Comparison of ENCODE assay signal across 7 mouse cellular contexts in genomic region chr16:97462481-97463181, GRCm38 (mm10). TPM values are rescaled to one million over a fixed set of nuclear protein-coding genes. Genes with fewer than 3 reads are reported as not detected.
DNase-seq lines count a peak whose midpoint lies in the region; ATAC-seq and TF ChIP-seq lines count a peak whose summit lies in the region.

Mx1 (minus strand) TSS chr16:97462907.

- ATAC-seq in midbrain, embryonic 11.5 days (ENCODE audit: low FRiP score) = peak; percentile 48; the same call in 1 of the 2 replicates
- ATAC-seq in midbrain, postnatal 0 days (ENCODE audit: low FRiP score) = no peak
- ATAC-seq in liver, embryonic 11.5 days (replicated peaks; ENCODE audit: low FRiP score) = 0 out of 2 replicates have a peak, but pooled peaks have one; percentile 26
- ATAC-seq in stomach, embryonic 16.5 days (ENCODE audit: insufficient read depth, low FRiP score) = peak; percentile 64; the same call in 1 of the 2 replicates

- H3K9me3 ChIP-seq in midbrain, embryonic 11.5 days (ENCODE audit: control insufficient read depth, low read length) = no peaks in the 10 kb centered on the region
- no peaks in the 10 kb centered on the region for H3K9me3 ChIP-seq in midbrain, postnatal 0 days (ENCODE audit: low read length)
- no peaks in the 10 kb centered on the region for H3K9me3 ChIP-seq in liver, embryonic 11.5 days (ENCODE audit: control insufficient read depth, low read length)
- H3K9me3 ChIP-seq in stomach, embryonic 16.5 days (replicated peaks; ENCODE audit: control insufficient read depth, low read length) = no peaks in the 10 kb centered on the region

- H3K4me1 ChIP-seq in midbrain, embryonic 11.5 days (ENCODE audit: control insufficient read depth, insufficient read depth, low read length) = no peaks in the 10 kb centered on the region
- H3K4me1 ChIP-seq in midbrain, postnatal 0 days (ENCODE audit: insufficient read depth, low read length) = no peaks in the 10 kb centered on the region
- no peaks in the 10 kb centered on the region for H3K4me1 ChIP-seq in liver, embryonic 11.5 days (replicated peaks; ENCODE audit: control insufficient read depth, insufficient read depth, low read length)
- H3K4me1 ChIP-seq in stomach, embryonic 16.5 days (ENCODE audit: control insufficient read depth, insufficient read depth, low read length) = peaks cover 3% of the 10 kb centered on the region; the same call in 1 of the 2 replicates

- peak; percentile 84 for DNase-seq in midbrain, embryonic 11.5 days (ENCODE audit: low spot score, missing footprints)
- DNase-seq in midbrain, postnatal 0 days (ENCODE audit: low spot score) = no peak
- DNase-seq in embryo, embryonic 10.5 days (ENCODE audit: low spot score) = peak; percentile 24
- DNase-seq in liver, embryonic 11.5 days (ENCODE audit: low spot score) = no peak
- no peak for DNase-seq in adrenal gland, adult 8-10 months
- DNase-seq in cerebellum, postnatal 36 days = no peak

- H3K36me3 ChIP-seq in midbrain, embryonic 11.5 days (ENCODE audit: control insufficient read depth, insufficient read depth, low read length) = no peaks in the 10 kb centered on the region
- H3K36me3 ChIP-seq in midbrain, postnatal 0 days (ENCODE audit: insufficient read depth, low read length) = no peaks in the 10 kb centered on the region
- no peaks in the 10 kb centered on the region for H3K36me3 ChIP-seq in liver, embryonic 11.5 days (ENCODE audit: control insufficient read depth, insufficient read depth, low read length)
- H3K36me3 ChIP-seq in stomach, embryonic 16.5 days (ENCODE audit: control insufficient read depth, insufficient read depth, low read length) = no peaks in the 10 kb centered on the region

- no peak within 1 kb of the TSS for H3K9ac ChIP-seq in midbrain, embryonic 11.5 days (ENCODE audit: low read length)
- no peak within 1 kb of the TSS for H3K9ac ChIP-seq in midbrain, postnatal 0 days (replicated peaks; ENCODE audit: low read length, poor library complexity, severe bottlenecking)
- no peak within 1 kb of the TSS for H3K9ac ChIP-seq in liver, embryonic 11.5 days (ENCODE audit: low read depth, low read length)
- 0 out of 2 replicates have a peak within 1 kb of the TSS, but pooled peaks have one; percentile 31 for H3K9ac ChIP-seq in stomach, embryonic 16.5 days (ENCODE audit: low read length)

- no peak within 1 kb of the TSS for H3K27ac ChIP-seq in midbrain, embryonic 11.5 days (ENCODE audit: low read depth, low read length)
- no peak within 1 kb of the TSS for H3K27ac ChIP-seq in midbrain, postnatal 0 days (ENCODE audit: low read depth, low read length)
- no peak within 1 kb of the TSS for H3K27ac ChIP-seq in liver, embryonic 11.5 days (ENCODE audit: low read depth, low read length)
- H3K27ac ChIP-seq in stomach, embryonic 16.5 days (ENCODE audit: low read length) = no peak within 1 kb of the TSS; the same call in 1 of the 2 replicates

- no peak for TF ChIP-seq CTCF in midbrain, postnatal 0 days (IDR thresholded peaks at IDR 0.05)

- H3K4me2 ChIP-seq in midbrain, embryonic 11.5 days = no peak within 1 kb of the TSS
- H3K4me2 ChIP-seq in midbrain, postnatal 0 days (ENCODE audit: low read depth, low read length, poor library complexity, severe bottlenecking) = no peak within 1 kb of the TSS
- H3K4me2 ChIP-seq in liver, embryonic 11.5 days = no peak within 1 kb of the TSS
- H3K4me2 ChIP-seq in stomach, embryonic 16.5 days (ENCODE audit: low read depth, low read length) = no peak within 1 kb of the TSS

- H3K4me3 ChIP-seq in midbrain, embryonic 11.5 days (ENCODE audit: low read depth, low read length) = no peak within 1 kb of the TSS
- no peak within 1 kb of the TSS for H3K4me3 ChIP-seq in midbrain, postnatal 0 days (ENCODE audit: low read depth, low read length)
- H3K4me3 ChIP-seq in liver, embryonic 11.5 days (ENCODE audit: low read depth, low read length) = no peak within 1 kb of the TSS
- H3K4me3 ChIP-seq in stomach, embryonic 16.5 days (replicated peaks; ENCODE audit: low read length) = no peak within 1 kb of the TSS

- H3K27me3 ChIP-seq in midbrain, embryonic 11.5 days (ENCODE audit: control insufficient read depth, insufficient read depth, low read length) = no peaks in the 10 kb centered on the region
- no peaks in the 10 kb centered on the region for H3K27me3 ChIP-seq in midbrain, postnatal 0 days (ENCODE audit: insufficient read depth, low read length)
- H3K27me3 ChIP-seq in liver, embryonic 11.5 days (replicated peaks; ENCODE audit: control insufficient read depth, insufficient read depth, low read length) = no peaks in the 10 kb centered on the region
- H3K27me3 ChIP-seq in stomach, embryonic 16.5 days (ENCODE audit: control insufficient read depth, insufficient read depth, low read length) = no peaks in the 10 kb centered on the region

- 27% methylated on average over 4 of the region's 4 CpGs for WGBS in midbrain, embryonic 11.5 days
- 24% methylated on average over 4 of the region's 4 CpGs for WGBS in midbrain, postnatal 0 days
- WGBS in liver, embryonic 11.5 days = 43% methylated on average over 4 of the region's 4 CpGs
- WGBS in stomach, embryonic 16.5 days = 27% methylated on average over 4 of the region's 4 CpGs

RNA-seq across cellular contexts. Expression of gene Mx1, which starts in this region (rescaled TPM):
- 0.04 TPM in 1 of 2 replicates, not detected in the other for polyA plus RNA-seq in midbrain, embryonic 11.5 days (2014; fragmentation: Nextera tagmentation; extraction: Ambion mirVana)
- total RNA-seq in midbrain, postnatal 0 days (2014; rRNA removed) = 0.05 and 0.38 TPM in 2 replicates
- polyA plus RNA-seq in midbrain, postnatal 0 days (2015; fragmentation: Nextera tagmentation; extraction: Ambion mirVana) = 0.05 and 0.15 TPM in 2 replicates
- 0.38 and 0.66 TPM in 2 replicates for polyA plus RNA-seq in liver, embryonic 11.5 days (2014; fragmentation: Nextera tagmentation; extraction: Ambion mirVana)
- polyA plus RNA-seq in stomach, embryonic 16.5 days (2015; fragmentation: Nextera tagmentation; extraction: Ambion mirVana) = 0.21 and 0.31 TPM in 2 replicates
- 1 to 10 TPM; 2.6 to 5.0 (median 3.2) TPM for total RNA-seq in adrenal gland, adult 8-10 months (2022)

Comparison
In these comparisons a context has a peak if more than half of its experiments do, and no peak if none do; other contexts are left out.
1. Peak in DNase-seq and ATAC-seq in midbrain, embryonic 11.5 days; RNA of the gene not detected or under 1 TPM.
2. Peak in ATAC-seq in liver, embryonic 11.5 days; RNA of the gene not detected or under 1 TPM.
3. Peak in ATAC-seq and H3K9ac ChIP-seq in stomach, embryonic 16.5 days; RNA of the gene not detected or under 1 TPM.